Mouse (Mus musculus): ENCODE measurements around the gene Snta1. TPM values are rescaled to one million over a fixed set of nuclear protein-coding genes. Genes with fewer than 3 reads are reported as not detected.

Gene Snta1
- 10 to 100 TPM; 46.2 to 46.9 TPM for total RNA-seq (2021)
- long read RNA-seq, experiment 1, transcript Snta1-202 (8 exons, 2,131 nt) = major isoform, 21 of 31 reads
- long read RNA-seq, experiment 1, partial matches to known transcripts = 6 of 31 reads
- long read RNA-seq, experiment 1, other reads (novel, unspliced or antisense) = 3 of 31 reads
- long read RNA-seq, experiment 2, transcript Snta1-202 (8 exons, 2,131 nt) = major isoform, 23 of 32 reads
- long read RNA-seq, experiment 2, partial matches to known transcripts = 6 of 32 reads
- long read RNA-seq, experiment 2, other reads (novel, unspliced or antisense) = 3 of 32 reads

GRCm38 (mm10) chr2:154407643-154408445 is at the start of gene Snta1:
Snta1 (minus strand) TSS chr2:154408099.
- Histone ChIP-seq H3K27ac (peak within 1 kb of the TSS; percentile 94), H3K4me3 (peak within 1 kb of the TSS; percentile 72)
- TF ChIP-seq CTCF (conservative IDR thresholded peaks at IDR 0.05) = no peak
- peak; percentile 74 to 75 for DNase-seq (ENCODE audit: low spot score in 2 of 2)

DNA sequence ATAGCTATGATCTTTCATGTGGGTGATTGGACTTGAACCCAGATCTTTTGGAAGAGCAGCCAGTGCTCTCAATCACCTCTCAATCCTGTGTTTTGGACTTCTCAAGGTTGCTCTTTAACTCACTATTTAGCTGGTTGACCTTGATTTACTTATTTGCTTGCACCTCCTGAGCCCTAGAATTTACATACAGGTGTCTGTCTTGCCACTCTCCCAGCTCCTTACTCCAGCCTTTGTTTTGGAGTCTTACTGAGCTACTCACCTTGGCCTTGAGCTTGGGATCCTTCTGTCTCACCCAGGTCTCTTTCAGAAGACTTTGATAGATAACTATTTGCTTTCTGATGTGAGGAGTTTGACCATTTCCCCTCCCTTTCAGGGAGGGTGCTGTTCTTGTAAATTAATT is 48.7 kb upstream of the Snta1 start:
- no peak for TF ChIP-seq CTCF (conservative IDR thresholded peaks at IDR 0.05)
- DNase-seq (ENCODE audit: low spot score in 2 of 2) = no peak
- no peak overlapping the region; the same call in 1 of the 2 replicates for H3K27ac ChIP-seq
- H3K4me3 ChIP-seq = no peak overlapping the region

DNA sequence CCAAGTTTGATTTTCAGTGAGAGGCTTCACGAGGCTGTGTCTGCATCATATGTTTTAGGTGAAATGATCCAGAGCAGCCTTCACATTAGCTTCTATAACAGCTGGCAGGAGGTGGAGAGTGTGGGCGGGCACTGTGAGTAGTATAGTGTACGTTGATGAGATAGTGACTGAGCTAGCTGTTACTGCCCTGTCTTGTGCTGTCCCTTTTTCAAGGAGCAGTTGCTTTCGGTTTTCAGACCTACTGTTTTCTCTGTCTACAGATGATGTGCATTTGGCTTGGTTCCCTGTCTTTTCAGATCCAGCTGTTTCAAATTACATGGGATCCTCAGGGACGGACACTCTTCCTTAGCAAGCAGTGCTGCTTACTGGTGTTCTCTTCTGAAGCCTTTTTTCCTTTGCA is 47.9 kb upstream of the Snta1 start:
- Histone ChIP-seq H3K27ac (peak overlapping the region; percentile 60), H3K4me3 (no peak overlapping the region)
- no peak for DNase-seq (ENCODE audit: low spot score in 2 of 2)
- no peak for TF ChIP-seq CTCF (conservative IDR thresholded peaks at IDR 0.05)

DNA sequence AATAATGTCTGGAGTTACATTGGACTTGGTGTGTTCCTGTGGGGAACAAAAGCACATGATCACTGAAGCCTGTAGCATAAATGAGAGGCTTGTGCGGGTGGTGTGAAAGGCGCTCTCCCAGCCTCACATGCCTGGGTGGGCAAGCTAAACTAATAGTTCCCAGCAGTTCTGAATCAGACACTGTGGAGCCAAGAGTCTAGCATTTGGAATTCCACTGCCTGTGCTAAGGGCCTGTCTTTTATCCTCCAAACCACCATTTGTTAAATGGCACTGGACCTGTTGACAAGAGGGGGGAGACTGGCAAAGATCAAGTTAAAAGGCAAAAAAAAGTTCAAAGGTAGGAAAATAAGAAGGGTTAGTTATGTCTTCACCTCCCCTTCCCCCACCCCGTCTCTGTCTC is 46.7 kb upstream of the Snta1 start:
- Histone ChIP-seq H3K4me3 (no peak overlapping the region), H3K27ac (peak overlapping the region; percentile 58)
- no peak for DNase-seq (ENCODE audit: low spot score in 2 of 2)
- no peak for TF ChIP-seq CTCF (conservative IDR thresholded peaks at IDR 0.05)

DNA sequence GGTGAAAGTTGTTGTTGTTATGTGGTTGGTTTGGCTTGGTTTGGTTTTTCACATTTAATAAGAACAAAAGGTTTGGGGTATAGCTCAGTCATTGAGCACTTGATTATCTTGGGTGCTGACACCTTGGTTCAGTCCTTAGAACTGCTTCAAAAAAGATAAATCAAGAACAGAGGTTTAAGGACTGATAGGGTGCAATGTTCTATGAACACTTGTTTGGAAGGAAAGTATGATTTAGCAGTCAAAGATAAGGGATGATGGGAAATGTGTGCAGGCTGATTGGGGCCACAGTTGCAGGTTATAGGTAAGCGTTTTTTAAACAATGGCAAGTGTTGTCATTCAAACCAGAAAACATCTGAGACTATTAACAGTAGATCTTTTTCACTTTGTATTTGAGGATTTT is 46.2 kb upstream of the Snta1 start:
- H3K27ac ChIP-seq = peak overlapping the region; percentile 58
- no peak for DNase-seq (ENCODE audit: low spot score in 2 of 2)
- no peak overlapping the region for H3K4me3 ChIP-seq
- TF ChIP-seq CTCF (conservative IDR thresholded peaks at IDR 0.05) = no peak

GRCm38 (mm10) chr2:154452951-154453350 is 45.1 kb upstream of the Snta1 start:
- Histone ChIP-seq H3K27ac (no peak overlapping the region), H3K4me3 (no peak overlapping the region)
- peak; percentile 47 for TF ChIP-seq CTCF (conservative IDR thresholded peaks at IDR 0.05)
- no peak for DNase-seq (ENCODE audit: low spot score in 2 of 2)

GRCm38 (mm10) chr2:154448633-154449032 is 40.7 kb upstream of the Snta1 start:
- DNase-seq (ENCODE audit: low spot score in 2 of 2) = no peak
- H3K27ac ChIP-seq = no peak overlapping the region
- no peak overlapping the region for H3K4me3 ChIP-seq
- no peak for TF ChIP-seq CTCF (conservative IDR thresholded peaks at IDR 0.05)

DNA sequence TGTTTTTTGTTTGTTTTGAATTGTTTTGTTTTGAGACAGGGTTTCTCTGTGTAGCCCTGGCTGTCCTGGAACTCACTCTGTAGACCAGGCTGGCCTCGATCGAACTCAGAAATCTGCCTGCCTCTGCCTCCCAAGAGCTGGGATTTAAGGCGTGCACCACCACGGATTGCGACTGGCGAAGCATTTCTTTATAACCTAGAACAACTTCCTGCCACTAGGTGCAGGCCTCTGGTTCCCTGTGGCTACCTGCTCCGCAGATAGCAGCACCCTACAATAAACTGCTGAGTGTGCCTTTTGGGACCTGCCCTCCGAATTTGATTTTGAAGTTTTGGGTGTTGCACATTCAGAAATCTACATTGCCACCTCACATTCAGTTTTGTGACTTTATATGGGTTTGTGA is 39.9 kb upstream of the Snta1 start:
- no peak for DNase-seq (ENCODE audit: low spot score in 2 of 2)
- TF ChIP-seq CTCF (conservative IDR thresholded peaks at IDR 0.05) = no peak
- H3K27ac ChIP-seq = no peak overlapping the region
- H3K4me3 ChIP-seq = no peak overlapping the region

- TF ChIP-seq CTCF (conservative IDR thresholded peaks at IDR 0.05) = no peak
- Histone ChIP-seq H3K4me3 (no peak overlapping the region), H3K27ac (no peak overlapping the region)
- no peak for DNase-seq (ENCODE audit: low spot score in 2 of 2)
Observed at GRCm38 (mm10) chr2:154440453-154440852, 32.6 kb upstream of the Snta1 start.

DNA sequence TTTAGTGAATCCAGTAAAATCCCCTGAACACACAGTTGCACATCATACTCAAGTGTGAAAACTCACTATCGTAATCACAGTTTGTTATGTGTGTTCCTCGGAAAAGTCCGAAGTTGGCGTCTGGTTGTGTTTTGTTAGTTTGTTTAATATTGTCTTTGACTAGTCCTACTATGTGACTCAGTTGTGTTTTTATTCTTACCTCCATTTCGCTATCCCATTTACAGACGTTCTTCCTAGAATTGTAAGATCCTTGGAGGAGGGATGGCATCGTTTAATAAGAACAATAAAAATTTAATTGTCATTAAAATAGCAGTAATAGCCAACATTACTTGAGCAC is 29.3 kb upstream of the Snta1 start:
- H3K4me3 ChIP-seq = peak overlapping the region; percentile 97
- peak overlapping the region; percentile 96 for H3K27ac ChIP-seq
- DNase-seq (ENCODE audit: low spot score in 2 of 2) = no peak
- TF ChIP-seq CTCF (conservative IDR thresholded peaks at IDR 0.05) = no peak

GRCm38 (mm10) chr2:154436458-154437190 is 28.7 kb upstream of the Snta1 start, which contains the start of gene Cbfa2t2:
Cbfa2t2 (plus strand) TSS chr2:154436481.
- TF ChIP-seq CTCF (conservative IDR thresholded peaks at IDR 0.05) = 0 out of 2 replicates have a peak, but pooled peaks have one; percentile 1
- DNase-seq (ENCODE audit: low spot score in 2 of 2) = peak in 1 of 2 experiments; percentile 46
- Histone ChIP-seq H3K27ac (peak within 1 kb of the TSS; percentile 96), H3K4me3 (peak within 1 kb of the TSS; percentile 97)

DNA sequence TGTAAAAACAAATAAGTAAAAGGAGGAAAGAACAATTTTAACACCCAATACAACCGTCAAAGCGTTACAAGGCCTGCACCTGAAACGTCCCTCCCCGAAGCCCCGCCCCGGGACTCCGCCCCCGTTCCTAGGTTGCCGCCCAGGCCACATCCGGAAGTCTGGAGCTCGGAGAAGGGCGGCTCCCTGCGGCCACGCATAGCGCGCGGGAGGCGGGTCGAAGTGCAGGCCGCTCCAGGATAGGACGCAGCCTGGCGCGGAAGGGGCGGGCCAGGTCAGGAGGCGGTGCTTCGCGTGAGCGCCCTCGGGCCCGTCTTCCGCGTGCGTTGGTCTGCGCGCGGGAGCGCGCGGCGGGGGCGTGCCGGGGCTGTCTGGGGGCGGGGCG is 28.2 kb upstream of the Snta1 start:
- peak overlapping the region; percentile 47 for H3K4me3 ChIP-seq
- peak; percentile 97 to 98 for DNase-seq (ENCODE audit: low spot score in 2 of 2)
- peak; percentile 31; the same call in 1 of the 2 replicates for TF ChIP-seq CTCF (conservative IDR thresholded peaks at IDR 0.05)
- peak overlapping the region; percentile 82 for H3K27ac ChIP-seq

DNA sequence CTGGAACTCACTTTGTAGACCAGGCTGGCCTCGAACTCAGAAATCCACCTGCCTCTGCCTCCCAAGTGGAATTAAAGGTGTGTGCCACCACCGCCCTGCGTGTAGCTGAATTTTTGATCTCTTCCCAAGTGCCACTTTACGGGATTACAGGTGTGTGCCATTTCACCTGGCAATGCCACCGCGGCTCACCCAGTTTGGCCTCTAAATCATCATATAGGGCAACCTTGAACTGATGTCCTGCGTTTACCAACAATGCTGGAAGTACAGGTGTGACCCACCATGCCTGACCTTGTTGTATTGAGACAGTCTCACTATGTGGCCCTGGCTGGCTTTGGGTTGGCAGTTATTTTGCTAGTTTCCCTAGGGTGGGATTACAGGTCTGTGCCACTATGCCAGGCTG is 26.8 kb upstream of the Snta1 start:
- no peak overlapping the region for H3K4me3 ChIP-seq
- TF ChIP-seq CTCF (conservative IDR thresholded peaks at IDR 0.05) = no peak
- no peak overlapping the region for H3K27ac ChIP-seq
- no peak for DNase-seq (ENCODE audit: low spot score in 2 of 2)

Data from layer of hippocampus, adult 2 months (tissue).